Mouse (Mus musculus): ENCODE results near the gene Ptov1. TPM values are rescaled to one million over a fixed set of nuclear protein-coding genes. Genes with fewer than 3 reads are reported as not detected.

Ptov1 gene
- polyA plus RNA-seq, 1 experiment from 2014 or later: 517 TPM

DNA sequence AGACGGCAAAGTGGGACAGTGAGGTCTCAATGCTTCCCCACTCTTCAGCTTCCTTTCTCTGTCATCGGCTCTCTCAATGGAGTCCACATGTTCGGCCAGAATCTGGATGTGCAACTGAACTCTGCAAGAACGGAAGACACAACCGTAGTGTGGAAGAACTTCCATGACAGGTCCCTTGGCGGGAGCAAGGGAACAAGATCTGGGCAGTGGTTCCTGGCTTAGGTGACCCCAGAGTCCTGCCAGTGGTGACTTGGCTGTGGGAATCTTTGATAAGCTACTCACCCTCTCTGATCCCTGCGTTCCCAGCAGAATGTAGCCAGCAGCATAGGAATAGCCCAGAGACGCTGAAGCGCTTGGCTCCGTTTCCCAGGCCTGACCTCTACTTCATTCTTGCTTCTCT lies 26.9 kb upstream of the Ptov1 start:
- Histone ChIP-seq H3K4me3 (peak overlapping the region; percentile 63), H3K4me1 (peaks cover 56% of the 10 kb centered on the region), H3K27me3 (replicated peaks) (no peaks in the 10 kb centered on the region), H3K9me3 (no peaks in the 10 kb centered on the region), H3K4me2 (peak overlapping the region; percentile 66), H3K9ac (peak overlapping the region; percentile 71), H3K27ac (peak overlapping the region; percentile 93), H3K36me3 (replicated peaks) (peaks cover 6% of the 10 kb centered on the region; the same call in 1 of the 2 replicates)
- WGBS: 26% methylated on average over 10 of the region's 10 CpGs
- ATAC-seq (replicated peaks): 0 out of 2 replicates have a peak, but pooled peaks have one; percentile 0

DNA sequence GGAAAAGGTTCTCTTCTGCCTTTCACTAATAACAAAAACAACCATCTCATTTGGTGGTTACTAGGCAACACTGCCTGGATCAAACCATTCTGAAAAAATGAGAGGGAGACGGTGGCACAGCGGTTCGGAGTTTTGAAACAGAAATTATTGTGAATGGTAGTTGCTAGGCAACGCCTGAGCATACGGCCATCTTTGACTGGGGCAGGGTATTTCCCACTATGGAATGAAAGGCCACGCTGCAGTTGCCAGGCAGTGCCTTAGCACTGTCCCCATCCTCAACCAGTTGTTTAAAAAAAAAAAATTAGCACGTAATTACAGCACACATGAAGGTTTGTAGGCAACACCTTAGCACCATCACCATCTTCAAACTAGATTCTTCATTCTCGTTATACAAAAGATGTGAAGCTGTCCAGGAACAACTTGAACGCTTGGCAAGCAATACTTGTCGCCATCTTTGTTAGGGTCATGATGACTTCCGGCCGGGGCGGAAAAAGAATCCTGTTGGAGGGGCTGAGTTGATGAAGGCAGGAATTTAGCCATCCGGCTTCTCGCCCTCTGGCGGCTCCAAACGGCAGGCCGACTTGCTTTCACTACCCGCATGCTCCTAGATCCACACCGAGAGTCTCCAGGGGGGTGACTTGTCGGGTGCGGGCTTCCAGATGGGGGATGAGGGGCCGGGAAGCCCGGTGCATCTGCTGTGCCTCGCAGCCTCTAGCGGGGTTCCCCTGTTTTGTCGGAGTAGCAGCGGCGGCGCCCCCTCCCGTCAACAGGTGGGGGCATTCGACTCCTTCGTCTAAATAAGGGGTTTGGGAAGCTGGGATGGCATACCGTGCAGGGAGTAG lies 26.2 kb upstream of the Ptov1 start, which contains the start of gene Fuz:
Fuz (plus strand) TSS at position 487 of the 842 bp plus-strand sequence.
- peaks cover 6% of the 10 kb centered on the region; the same call in 1 of the 2 replicates for H3K36me3 ChIP-seq (replicated peaks)
- no peaks in the 10 kb centered on the region for H3K9me3 ChIP-seq
- peak within 1 kb of the TSS; percentile 66 for H3K4me2 ChIP-seq
- peak within 1 kb of the TSS; percentile 71 for H3K9ac ChIP-seq
- H3K27ac ChIP-seq: peak within 1 kb of the TSS; percentile 93
- H3K4me3 ChIP-seq: peak within 1 kb of the TSS; percentile 63
- ATAC-seq (replicated peaks): peak; percentile 81
- peaks cover 56% of the 10 kb centered on the region for H3K4me1 ChIP-seq
- H3K27me3 ChIP-seq (replicated peaks): no peaks in the 10 kb centered on the region
- WGBS: under 1% methylated on average over 34 of the region's 34 CpGs

DNA sequence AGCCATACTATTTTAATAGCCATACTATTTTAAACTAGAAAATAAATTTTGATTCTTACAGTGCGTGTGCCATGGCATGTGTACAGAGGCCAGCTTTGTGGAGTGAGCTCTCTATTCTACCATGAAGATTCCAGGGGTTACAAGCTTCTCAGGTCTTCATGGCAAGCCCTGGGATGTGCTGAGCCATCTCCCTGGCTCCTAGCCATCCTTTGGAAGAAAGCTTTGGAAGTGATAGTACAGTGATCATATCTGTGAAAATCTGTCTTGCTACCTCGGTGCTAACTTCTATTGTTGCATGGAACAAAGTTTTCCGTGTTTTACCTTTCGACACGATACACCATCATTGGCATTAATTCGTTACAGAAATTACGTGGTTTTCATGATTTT lies 25.6 kb upstream of the Ptov1 start:
- Histone ChIP-seq H3K27me3 (replicated peaks) (no peaks in the 10 kb centered on the region), H3K36me3 (replicated peaks) (0 out of 2 replicates have a peak, but pooled peaks cover 3% of the 10 kb centered on the region), H3K9me3 (no peaks in the 10 kb centered on the region), H3K9ac (no peak overlapping the region), H3K27ac (peak overlapping the region; percentile 93), H3K4me1 (peaks cover 61% of the 10 kb centered on the region), H3K4me3 (peak overlapping the region; percentile 63), H3K4me2 (peak overlapping the region; percentile 66)
- WGBS: 24% methylated on average over 7 of the region's 7 CpGs
- no peak for ATAC-seq (replicated peaks)

DNA sequence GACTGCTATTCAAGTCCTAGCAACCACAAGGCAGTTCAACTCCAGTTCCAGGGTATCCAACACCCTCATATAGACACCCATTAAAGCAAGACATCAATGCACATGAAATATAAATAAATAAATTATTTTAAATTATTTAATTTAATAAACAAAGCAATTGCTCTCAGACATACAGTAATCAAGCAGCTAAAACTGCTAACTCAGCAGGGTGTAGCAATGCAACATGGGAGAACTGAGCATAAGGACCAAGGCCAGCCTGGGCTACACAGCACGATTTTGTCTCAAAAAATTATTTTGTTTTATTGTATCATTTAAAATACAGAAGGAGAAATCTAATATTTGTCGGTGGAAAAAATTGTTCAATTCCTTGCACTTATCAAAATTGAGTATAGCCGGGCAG lies 24.6 kb upstream of the Ptov1 start:
- 86% methylated on average over 3 of the region's 3 CpGs for WGBS
- Histone ChIP-seq H3K27me3 (replicated peaks) (no peaks in the 10 kb centered on the region), H3K9ac (no peak overlapping the region), H3K4me3 (no peak overlapping the region), H3K4me1 (peaks cover 69% of the 10 kb centered on the region), H3K4me2 (no peak overlapping the region), H3K27ac (peak overlapping the region; percentile 93), H3K9me3 (no peaks in the 10 kb centered on the region), H3K36me3 (replicated peaks) (0 out of 2 replicates have a peak, but pooled peaks cover 2% of the 10 kb centered on the region)
- ATAC-seq (replicated peaks): no peak

DNA sequence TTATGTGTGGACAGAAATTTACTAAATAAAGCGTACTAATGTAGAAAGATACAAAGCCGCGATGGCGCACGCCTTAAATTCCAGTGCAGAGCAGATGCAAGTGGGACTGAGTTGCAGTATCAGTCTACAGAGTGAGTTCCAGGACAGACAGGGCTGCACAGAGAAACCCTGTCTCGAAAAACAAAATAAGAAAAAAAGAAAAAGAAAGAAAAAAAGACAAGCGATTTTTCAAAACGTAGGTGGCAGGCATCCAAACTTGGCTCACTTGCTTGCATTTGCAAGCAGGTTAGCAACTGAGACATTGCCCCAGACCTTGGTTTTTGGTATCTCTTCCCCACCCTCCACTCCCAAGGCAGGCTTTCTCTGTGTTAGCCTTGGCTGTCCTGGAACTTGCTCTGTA lies 23.6 kb upstream of the Ptov1 start:
- no peak for ATAC-seq (replicated peaks)
- WGBS: 4% methylated on average over 8 of the region's 8 CpGs
- peaks cover 72% of the 10 kb centered on the region for H3K4me1 ChIP-seq
- no peak overlapping the region for H3K9ac ChIP-seq
- peak overlapping the region; percentile 92 for H3K4me3 ChIP-seq
- H3K27me3 ChIP-seq (replicated peaks): no peaks in the 10 kb centered on the region
- H3K36me3 ChIP-seq (replicated peaks): peaks cover 5% of the 10 kb centered on the region; the same call in 1 of the 2 replicates
- H3K27ac ChIP-seq: peak overlapping the region; percentile 93
- H3K9me3 ChIP-seq: no peaks in the 10 kb centered on the region
- peak overlapping the region; percentile 93 for H3K4me2 ChIP-seq

DNA sequence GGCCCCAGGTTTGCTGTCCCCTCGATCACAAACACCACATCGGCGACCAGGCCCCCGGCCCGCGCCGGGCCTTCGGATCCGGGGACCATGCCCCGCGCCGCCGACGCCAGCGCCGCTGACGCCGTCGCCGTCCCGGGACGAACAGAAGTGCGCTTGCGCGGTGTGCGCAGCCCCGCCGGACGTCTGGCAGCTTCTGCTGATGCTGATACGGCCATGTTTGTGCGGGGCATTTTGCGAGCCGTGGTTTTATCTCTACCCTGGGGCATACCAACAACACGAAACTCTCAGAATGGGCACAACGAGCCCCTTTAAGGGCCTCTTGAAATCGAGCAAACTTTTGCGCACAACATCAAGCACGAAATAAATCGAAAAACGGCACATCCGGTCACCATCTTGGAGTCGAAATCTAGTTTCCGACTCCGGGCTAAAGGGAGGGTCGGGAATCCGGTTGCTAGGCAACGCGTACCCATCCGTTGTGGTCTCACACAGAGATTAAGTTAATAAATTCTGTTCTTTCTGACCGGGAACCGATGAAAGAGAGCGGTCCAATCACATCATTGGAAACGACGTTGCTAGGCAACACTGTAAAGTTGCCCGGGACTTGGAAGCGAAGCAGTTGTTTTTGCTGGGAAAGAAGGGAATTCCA lies 22.8 kb upstream of the Ptov1 start, which contains the start of gene Med25:
Med25 (minus strand) TSS at position 437 of the 646 bp plus-strand sequence.
- Histone ChIP-seq H3K4me1 (peaks cover 68% of the 10 kb centered on the region), H3K4me2 (peak within 1 kb of the TSS; percentile 93), H3K27me3 (replicated peaks) (no peaks in the 10 kb centered on the region), H3K27ac (peak within 1 kb of the TSS; percentile 99), H3K9ac (peak within 1 kb of the TSS; percentile 75), H3K4me3 (peak within 1 kb of the TSS; percentile 92), H3K9me3 (no peaks in the 10 kb centered on the region), H3K36me3 (replicated peaks) (peaks cover 5% of the 10 kb centered on the region; the same call in 1 of the 2 replicates)
- WGBS: under 1% methylated on average over 56 of the region's 56 CpGs
- peak; percentile 71 for ATAC-seq (replicated peaks)

DNA sequence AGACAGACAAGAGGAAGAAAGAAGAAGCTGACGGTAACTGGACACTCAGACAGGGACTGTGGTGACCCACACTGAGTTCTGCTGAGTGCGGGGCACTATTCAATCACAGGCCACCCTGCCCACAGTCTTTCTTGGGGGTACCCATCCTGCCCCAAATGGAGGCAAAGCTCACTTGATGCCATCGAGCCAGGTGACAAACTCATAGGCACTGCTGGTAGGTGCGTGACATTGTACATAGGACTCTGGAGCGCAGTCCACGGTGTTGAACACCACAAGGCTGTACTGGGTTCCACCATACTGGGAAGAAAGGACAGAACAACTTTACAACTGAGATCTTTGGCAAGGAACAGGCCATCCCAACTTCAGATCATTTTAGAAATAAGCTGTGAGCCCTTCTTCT lies 22.0 kb upstream of the Ptov1 start:
- Histone ChIP-seq H3K27ac (peak overlapping the region; percentile 99), H3K36me3 (replicated peaks) (peaks cover 5% of the 10 kb centered on the region; the same call in 1 of the 2 replicates), H3K4me2 (peak overlapping the region; percentile 93), H3K27me3 (replicated peaks) (no peaks in the 10 kb centered on the region), H3K9ac (peak overlapping the region; percentile 75), H3K4me1 (peaks cover 60% of the 10 kb centered on the region), H3K4me3 (peak overlapping the region; percentile 92), H3K9me3 (no peaks in the 10 kb centered on the region)
- WGBS: 10% methylated on average over 6 of the region's 6 CpGs
- no peak for ATAC-seq (replicated peaks)

DNA sequence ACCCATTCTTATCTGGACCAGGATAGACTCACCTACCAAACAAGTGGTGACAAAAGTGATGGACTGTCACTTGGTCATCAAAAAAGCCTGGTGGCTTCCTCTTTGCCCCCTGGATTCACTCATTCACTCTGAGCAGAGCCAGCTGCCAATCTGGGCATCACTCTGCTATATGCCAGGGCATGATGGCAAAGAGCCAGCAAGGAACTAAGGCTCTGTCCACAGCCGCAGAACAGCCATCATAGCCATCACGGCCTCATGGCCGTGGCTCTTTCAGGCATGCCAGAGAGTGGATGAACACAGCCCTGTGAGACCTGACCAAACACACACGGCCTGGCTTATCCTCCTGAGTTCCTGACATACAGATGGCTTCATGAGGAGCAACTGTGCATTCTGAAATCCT lies 21.1 kb upstream of the Ptov1 start:
- Histone ChIP-seq H3K36me3 (replicated peaks) (peaks cover 5% of the 10 kb centered on the region; the same call in 1 of the 2 replicates), H3K9ac (peak overlapping the region; percentile 75; the same call in 1 of the 2 replicates), H3K9me3 (no peaks in the 10 kb centered on the region), H3K27me3 (replicated peaks) (no peaks in the 10 kb centered on the region), H3K4me3 (peak overlapping the region; percentile 92), H3K4me2 (peak overlapping the region; percentile 93), H3K27ac (no peak overlapping the region), H3K4me1 (peaks cover 57% of the 10 kb centered on the region)
- ATAC-seq (replicated peaks): no peak
- 56% methylated on average over 4 of the region's 4 CpGs for WGBS

DNA sequence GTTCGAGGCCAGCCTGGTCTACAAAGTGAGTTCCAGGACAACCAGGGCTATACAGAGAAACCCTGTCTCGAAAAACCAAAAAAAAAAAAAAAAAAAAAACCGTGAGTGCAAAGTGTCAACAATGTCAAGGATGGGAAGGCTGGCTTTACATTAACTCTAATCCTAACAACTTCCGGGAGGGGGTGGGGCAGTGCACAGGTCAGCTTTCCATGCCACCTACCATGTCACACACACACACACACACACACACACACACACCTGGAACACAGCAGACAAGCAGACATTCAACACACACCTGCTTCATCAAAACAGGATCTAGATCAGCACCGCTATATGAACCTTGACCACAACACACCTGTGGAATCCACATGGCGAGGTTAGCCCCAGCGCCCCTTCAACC lies 20.6 kb upstream of the Ptov1 start:
- Histone ChIP-seq H3K27me3 (replicated peaks) (no peaks in the 10 kb centered on the region), H3K4me2 (peak overlapping the region; percentile 93), H3K27ac (no peak overlapping the region), H3K4me3 (peak overlapping the region; percentile 92), H3K36me3 (replicated peaks) (peaks cover 5% of the 10 kb centered on the region; the same call in 1 of the 2 replicates), H3K9me3 (no peaks in the 10 kb centered on the region), H3K9ac (no peak overlapping the region), H3K4me1 (peaks cover 56% of the 10 kb centered on the region)
- WGBS: 86% methylated on average over 6 of the region's 7 CpGs
- no peak for ATAC-seq (replicated peaks)

DNA sequence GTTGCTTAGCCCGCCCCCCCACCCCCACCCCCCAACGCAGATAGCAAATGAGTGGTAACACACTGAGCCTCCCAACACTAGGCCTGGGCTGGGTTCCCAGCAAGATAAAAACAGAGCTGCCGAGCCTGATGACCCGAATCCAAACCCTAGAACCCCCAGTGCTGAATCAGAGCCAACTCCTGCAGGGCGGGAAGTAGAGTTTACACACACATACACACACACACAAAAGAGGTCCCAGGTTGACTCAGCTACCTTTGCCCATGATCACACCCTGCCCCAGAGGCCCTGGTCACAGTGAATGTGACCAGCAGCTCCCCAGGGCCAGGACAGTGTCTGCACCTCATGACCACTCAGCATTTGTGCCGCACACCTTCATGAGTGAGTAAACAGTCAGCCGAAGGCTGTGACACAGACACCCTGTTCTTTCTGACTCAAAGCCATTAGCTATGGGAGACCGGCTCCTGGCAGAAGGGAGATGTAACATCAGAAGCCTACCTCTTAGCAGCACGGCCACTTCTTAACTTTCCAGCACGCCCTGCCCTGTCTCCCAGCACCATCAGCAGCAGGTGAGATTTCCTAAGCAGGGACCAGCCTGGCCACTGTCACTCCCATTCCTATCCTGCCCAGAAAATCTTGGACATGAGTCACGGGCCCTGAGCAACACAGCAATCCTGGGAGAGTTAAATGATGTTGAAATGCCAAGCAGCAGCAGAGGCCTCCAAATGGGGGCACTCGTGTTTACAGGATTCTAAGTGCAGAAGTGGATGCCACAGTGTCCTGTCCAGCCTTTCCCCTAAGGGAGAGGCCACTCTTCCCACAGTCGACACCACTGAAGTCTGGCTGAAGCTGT lies 18.9 kb upstream of the Ptov1 start:
- Histone ChIP-seq H3K27me3 (replicated peaks) (no peaks in the 10 kb centered on the region), H3K9ac (no peak overlapping the region), H3K36me3 (replicated peaks) (peaks cover 18% of the 10 kb centered on the region; the same call in 1 of the 2 replicates), H3K27ac (no peak overlapping the region), H3K4me1 (peaks cover 39% of the 10 kb centered on the region), H3K4me2 (no peak overlapping the region), H3K9me3 (no peaks in the 10 kb centered on the region), H3K4me3 (no peak overlapping the region)
- ATAC-seq (replicated peaks): no peak
- whole genome bisulfite sequencing: 89% methylated on average over 13 of the region's 13 CpGs

DNA sequence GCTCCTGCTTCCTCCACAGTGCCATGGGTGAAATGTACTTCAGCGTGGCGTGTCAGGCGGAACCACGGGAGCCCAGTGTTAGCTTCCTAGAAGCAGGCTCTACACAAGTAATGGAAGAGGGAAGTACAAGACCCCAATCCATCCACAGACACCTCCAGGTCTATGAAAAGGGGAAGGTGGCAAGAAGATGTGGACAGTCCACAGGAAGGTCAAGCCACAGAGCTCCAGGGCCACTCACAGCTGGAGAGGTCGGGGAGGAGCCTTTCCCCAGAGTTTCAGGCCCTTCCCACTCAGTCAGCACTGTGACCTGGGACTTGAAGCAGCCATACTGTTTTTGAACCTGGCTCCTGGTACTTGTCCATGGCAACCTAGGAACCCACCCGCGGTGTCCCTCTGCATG lies 17.4 kb upstream of the Ptov1 start:
- 90% methylated on average over 7 of the region's 7 CpGs for WGBS
- no peak overlapping the region for H3K9ac ChIP-seq
- peaks cover 33% of the 10 kb centered on the region for H3K4me1 ChIP-seq
- H3K36me3 ChIP-seq (replicated peaks): peaks cover 31% of the 10 kb centered on the region
- no peak overlapping the region for H3K4me2 ChIP-seq
- H3K4me3 ChIP-seq: no peak overlapping the region
- H3K9me3 ChIP-seq: no peaks in the 10 kb centered on the region
- no peaks in the 10 kb centered on the region for H3K27me3 ChIP-seq (replicated peaks)
- no peak overlapping the region for H3K27ac ChIP-seq
- ATAC-seq (replicated peaks): no peak

All from midbrain, embryonic 15.5 days (tissue).